Mouse (Mus musculus) G1E-ER4 (cell line): ENCODE measurements around the gene Ndufs8. TPM values are rescaled to one million over a fixed set of nuclear protein-coding genes. Genes with fewer than 3 reads are reported as not detected.

ENCODE experiments used
- GATA1 ChIP-seq: IDR thresholded peaks from one replicate; pipeline ENCODE4 v1.8.0; 2012; ENCODE audit warnings: low read length, inconsistent platforms
- polyA plus RNA-seq: library from polyadenylated mRNA; stranded (reverse); fragments of >175 nt; gene quantifications from 2 replicates; pipeline ENCODE4 v1.2.3, GENCODE M21; 2012

The Ndufs8 gene
- polyA plus RNA-seq, 1 experiment: 41.9 TPM

DNA sequence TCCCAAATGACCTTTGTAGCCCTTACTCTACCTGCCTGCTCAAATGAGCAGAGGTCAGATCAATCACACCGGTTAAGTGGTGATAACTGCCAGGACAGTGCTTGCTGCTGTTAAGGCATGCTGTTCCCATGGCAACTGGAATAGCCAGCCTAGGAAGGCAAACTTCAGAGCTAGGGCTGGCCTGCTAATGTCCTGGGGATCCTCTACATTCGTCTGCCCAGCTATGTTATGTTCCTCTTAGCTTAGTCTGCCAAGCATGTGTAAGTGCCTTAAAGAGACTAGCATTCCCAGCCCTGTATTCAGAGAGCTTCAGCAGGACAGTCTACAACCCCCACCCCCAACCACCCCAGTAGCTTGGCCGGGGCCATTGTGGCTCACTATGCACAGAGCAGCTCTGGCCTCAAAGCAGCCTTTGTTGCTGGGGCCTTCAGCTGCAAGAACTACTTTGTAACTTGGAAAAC lies 17.4 kb downstream of the Ndufs8 start:
- no peak for TF ChIP-seq GATA1

DNA sequence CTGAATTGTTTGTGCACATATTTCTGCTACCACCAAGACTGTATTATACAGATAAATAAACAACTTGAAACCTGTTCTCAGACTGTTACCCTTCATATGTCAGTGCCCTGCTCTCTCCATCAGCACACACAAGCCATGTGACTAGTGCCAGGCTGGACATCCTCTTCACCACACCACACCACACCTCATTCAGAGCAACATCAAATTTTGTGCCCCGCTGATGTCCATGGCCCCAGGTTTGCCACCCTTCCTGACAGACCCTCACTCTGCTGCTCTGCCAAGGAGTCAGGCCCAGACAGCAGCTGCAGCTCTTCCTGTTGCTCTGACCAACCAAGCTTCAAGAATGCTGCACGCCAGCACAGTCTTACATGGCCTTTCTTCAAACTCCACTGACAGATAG lies 18.3 kb downstream of the Ndufs8 start:
- TF ChIP-seq GATA1: no peak

DNA sequence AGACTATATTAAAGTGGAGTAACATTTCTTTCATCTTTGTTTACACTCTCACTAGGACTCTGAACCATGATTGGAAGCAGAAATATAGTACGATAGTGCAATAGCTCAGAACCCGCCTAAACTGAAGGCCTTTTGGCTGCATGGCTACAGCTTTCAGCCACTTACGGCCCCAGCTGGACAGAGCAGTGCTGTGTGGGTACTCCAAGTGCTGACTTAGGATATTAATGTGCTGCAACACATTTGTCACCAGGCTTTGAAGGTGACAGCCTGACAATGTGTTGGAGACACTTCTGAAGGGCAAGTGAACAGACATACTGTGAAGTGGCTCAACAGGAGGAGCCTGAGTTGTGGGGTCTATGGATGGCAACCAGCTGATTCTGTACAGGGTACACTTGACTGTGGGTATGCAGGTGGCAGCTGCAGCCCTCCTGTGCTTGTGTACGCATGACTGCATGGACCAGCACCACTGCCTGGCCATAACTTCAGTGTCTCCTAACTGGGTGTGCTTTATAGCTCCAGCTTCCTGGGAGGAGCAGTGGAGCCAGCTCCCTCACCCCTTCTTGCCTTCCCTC lies 18.9 kb downstream of the Ndufs8 start:
- no peak for TF ChIP-seq GATA1

DNA sequence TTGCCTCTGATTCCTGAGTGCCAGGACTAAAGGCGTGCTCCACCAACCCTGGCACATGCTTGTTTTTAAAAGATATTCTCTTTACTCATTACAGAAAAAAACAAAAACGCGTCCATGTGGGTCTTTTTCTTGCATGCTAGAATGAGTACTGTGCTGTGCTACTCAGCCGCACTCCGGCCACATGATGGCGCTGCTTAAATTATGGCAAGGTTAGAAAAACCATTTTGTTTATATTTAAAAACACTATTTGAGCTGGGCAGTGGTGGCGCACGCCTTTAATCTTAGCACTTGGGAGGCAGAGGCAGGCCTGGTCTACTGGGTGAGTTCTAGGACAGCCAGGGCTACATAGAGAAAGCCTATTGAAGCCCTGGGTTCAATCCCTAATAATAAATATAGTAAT lies 22.4 kb downstream of the Ndufs8 start:
- TF ChIP-seq GATA1: no peak

DNA sequence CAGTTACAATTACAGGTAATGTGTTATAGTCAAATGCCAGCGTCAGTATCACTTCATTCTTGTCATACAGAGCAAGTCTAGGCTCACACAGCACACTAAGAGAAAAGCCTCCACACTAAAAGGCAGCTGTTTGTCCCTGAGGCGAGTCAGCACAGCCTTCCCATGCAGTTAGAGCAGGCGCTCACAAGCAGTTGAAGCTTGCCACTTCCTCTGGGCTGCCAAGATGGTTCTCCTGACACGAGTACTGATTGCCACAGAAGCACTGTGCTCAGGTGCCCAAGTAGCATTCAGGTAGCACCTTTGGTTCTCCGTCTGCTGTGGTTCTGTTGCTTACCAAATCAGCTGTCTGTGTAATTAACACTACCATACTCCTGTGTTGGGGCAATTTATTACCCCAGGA lies 23.5 kb downstream of the Ndufs8 start:
- TF ChIP-seq GATA1: no peak

DNA sequence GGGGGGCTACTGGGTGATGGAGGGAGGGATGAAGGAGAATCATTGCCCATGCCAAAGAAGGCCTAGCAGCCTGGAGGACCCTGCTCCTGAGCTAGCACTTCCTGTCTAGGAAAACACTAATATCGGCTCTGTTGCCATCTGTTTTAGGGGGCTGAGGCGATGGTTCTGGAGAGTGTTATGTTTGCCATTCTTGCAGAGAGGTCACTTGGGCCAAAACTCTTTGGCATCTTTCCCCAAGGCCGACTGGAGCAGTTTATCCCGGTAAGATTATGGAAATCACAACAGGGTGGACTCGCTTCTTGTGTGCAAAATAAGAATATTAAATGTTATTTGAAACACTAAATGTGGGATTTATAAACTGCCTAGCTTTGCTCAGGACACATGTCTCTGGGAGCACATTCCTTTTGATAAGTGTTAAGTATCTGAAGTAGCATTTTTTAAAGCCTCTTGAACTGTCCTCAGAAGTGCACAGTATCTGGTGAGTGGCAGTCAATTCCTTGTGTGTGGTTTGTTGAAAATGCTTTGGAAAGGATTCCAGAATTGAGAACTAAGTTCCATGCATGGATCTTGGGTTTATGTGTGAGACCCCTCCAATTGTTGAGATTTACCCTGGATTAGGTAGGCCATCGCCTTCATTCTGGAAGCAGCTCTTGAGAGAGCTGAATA lies 28.1 kb downstream of the Ndufs8 start:
- TF ChIP-seq GATA1: no peak

DNA sequence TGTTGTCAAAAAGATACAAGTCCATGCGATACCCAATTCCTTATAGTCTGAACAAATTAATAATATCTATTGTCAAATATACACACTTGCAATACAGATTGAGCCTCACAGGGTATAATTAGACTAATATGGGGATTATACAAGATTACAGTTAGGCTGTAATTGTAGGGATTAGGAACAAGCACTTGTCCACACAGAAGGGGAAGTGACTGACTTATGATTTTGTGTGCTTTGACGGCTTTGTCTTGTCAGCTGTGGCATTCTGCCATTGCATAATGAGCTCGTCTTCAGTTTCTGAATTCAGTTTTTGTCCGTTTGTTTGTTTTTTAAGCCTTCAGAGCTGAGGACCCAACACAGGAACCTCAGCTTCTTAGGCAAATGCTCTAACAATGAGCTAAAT lies 30.4 kb downstream of the Ndufs8 start:
- no peak for TF ChIP-seq GATA1

DNA sequence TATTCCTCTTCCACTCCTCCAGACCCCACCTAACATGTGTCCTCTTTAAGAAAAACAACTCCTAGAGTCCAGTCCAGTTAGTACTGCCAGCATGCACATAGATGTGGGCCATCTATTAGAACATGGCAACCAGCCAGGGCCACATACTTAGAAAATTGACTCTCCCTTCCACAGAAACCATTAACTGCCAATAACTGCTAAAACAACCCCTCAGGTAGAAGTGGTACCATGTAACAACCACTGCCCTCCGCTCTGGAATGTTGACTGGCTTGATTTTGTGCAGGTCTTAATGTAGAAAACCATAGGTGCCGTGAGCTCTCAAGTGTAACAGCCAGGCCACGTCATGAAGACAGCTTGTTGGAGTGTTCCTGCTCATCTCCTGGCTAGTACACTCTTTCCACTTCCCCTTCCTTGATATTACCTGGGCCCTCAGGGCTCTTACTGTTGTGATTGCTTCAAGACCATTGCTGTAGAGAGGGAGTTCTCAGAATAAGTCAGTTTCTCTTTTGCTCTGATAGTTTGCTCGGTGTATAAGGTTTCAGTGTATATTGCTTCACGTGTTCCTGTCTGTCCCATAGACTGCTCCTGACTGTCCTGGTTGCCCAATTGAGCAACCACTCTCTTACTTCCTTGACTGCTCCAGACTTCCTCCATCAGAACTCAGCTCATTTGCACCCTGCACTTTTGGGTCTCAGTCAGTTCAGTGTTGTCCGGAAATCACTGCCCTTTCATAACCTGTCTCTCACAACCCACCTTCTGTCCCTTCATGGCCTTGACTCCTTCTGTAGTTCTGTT lies 32.3 kb downstream of the Ndufs8 start:
- no peak for TF ChIP-seq GATA1

DNA sequence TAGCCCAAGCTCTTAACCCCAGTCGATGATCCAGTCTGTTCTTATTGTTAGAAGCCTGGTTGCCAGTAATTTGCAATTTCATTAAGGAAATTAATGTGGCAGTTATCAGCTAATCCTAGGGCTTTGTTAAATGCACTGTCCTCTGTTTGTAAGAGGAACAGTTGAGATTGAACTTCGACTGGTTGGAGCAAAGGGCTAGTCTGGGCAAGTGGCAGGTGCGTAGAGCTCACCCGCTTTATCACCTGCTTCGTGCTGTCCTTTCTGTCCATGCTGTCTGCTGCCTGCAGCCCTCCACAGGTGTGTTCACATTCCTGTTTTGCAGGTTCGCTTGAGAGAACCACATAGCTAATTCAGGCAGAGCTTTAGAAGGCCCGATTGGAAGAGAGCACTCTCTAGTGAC lies 37.5 kb downstream of the Ndufs8 start:
- TF ChIP-seq GATA1: no peak

DNA sequence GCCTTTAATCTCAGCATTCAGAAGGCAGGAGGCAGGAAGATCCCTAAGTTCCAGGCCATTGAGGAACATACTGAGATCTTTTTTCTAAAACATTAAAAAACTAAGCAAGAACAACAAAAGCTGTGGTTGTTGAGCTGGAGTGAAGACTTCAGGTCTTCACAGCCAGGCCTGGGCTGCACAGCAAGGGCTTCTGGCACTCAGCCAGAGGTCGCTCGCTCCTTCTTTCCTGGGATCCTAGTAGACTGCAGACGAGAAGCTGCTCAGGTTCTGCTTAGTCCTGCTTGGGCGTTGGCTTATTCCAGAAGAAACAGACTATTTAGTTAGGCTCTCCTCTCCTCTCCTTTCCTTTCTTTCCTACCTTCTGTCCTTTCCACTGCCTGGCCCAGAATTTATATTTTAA lies 40.2 kb downstream of the Ndufs8 start:
- TF ChIP-seq GATA1: no peak

DNA sequence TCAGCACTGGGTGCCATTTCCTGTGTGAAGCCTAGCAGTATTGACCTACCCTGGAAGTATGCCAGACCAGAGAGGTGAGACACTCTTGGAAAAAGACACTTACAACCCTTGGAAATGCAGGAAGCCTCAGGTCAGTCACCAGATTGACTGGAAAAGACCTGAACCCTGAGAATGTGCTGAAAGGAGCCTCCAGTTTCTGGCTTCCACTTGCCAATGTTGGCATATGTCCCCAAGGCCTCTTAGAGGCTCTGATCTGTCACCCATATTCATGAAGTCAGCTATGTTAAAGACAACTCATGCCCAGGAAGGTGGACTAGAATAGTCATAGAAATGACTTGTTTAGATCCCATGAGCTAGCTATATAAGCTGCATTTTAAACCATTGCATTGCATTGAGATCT lies 41.1 kb downstream of the Ndufs8 start:
- no peak for TF ChIP-seq GATA1

DNA sequence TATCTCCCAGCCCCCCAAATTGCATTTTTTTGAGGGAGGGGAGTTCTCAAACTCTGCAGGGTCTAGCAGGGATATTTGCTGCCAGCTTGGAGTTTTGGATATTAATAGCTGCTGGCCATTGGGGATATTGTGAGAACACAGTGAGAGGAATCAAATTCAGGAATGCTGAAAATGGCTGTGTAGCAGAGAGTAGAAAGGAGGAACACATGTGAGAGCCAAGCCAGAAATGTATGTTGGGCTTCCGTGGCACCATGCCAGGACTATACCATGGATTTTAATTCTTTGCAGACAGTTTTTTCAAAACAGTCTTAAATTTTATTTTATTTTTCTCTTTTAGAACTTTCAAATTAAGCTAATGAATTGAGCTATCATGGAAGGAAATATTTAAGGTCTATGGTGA lies 44.3 kb downstream of the Ndufs8 start:
- no peak for TF ChIP-seq GATA1

DNA sequence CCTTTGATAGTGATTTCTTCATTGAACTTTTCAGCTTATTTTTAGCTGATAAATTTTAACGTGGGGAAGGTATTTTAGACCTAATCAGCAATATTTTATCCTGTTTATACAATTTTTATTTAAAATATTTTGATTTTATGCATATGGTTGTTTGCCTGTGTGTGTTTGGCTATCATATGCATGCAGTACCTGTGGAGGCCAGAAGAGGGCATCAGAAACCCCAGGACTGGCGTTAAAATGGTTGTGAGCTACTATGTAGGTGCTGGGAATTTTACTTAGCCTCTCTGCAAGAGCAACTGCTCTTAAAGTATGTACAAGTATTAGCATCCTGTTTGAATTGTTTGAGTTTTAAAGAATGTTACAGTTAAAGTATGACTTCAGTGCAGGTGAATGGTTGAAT lies 47.6 kb downstream of the Ndufs8 start:
- no peak for TF ChIP-seq GATA1

DNA sequence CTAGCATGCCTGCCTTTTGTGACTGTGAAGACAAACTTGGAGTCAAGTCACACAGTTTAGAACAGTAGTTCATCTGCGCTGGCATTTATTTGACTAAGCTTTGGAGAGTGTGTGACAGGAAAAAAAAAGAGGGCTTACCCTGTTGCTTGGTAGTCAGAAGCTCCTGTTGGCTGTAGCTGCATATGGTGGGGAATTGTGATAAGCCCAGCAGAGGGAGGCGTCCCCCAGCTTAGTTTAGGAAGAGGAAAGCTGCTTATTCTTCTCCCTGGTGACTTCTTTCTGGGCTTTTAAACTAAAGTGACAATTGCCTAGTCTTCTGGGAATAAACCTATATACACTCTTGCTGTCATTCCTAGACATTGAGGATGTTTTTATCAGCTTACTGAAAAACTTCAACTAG lies 49.9 kb downstream of the Ndufs8 start:
- no peak for TF ChIP-seq GATA1

Other genes starting within 250 kb of the Ndufs8 start
- 0.03 and 0.04 TPM in 2 replicates for gene Lrp5, start 226.2 kb downstream of the Ndufs8 start, polyA plus RNA-seq
- gene 1810055G02Rik, start 204.5 kb downstream of the Ndufs8 start, polyA plus RNA-seq: 10.8 and 22.4 TPM in 2 replicates
- gene Kmt5b, start 145.4 kb downstream of the Ndufs8 start, polyA plus RNA-seq: 7.1 and 10.0 TPM in 2 replicates
- 15.2 and 16.8 TPM in 2 replicates for gene Chka, start 61.0 kb downstream of the Ndufs8 start, polyA plus RNA-seq
- 34.5 and 39.3 TPM in 2 replicates for gene Tcirg1, start 5.6 kb downstream of the Ndufs8 start, polyA plus RNA-seq
- gene Aldh3b1, start 17.0 kb upstream of the Ndufs8 start, polyA plus RNA-seq: not detected in 2 replicates
- gene Unc93b1, start 22.4 kb upstream of the Ndufs8 start, polyA plus RNA-seq: 0.11 TPM in 1 of 2 replicates, not detected in the other
- not detected in 2 replicates for gene Aldh3b3, start 45.9 kb upstream of the Ndufs8 start, polyA plus RNA-seq
- not detected in 2 replicates for gene Aldh3b2, start 59.6 kb upstream of the Ndufs8 start, polyA plus RNA-seq
- gene Acy3, start 73.8 kb upstream of the Ndufs8 start, polyA plus RNA-seq: 5.4 and 7.1 TPM in 2 replicates
- not detected in 2 replicates for gene Tbx10, start 80.0 kb upstream of the Ndufs8 start, polyA plus RNA-seq
- 26.3 and 32.2 TPM in 2 replicates for gene Nudt8, start 87.8 kb upstream of the Ndufs8 start, polyA plus RNA-seq
- gene Gm49405, start 87.9 kb upstream of the Ndufs8 start, polyA plus RNA-seq: 3.8 and 5.3 TPM in 2 replicates
- gene Doc2g, start 90.5 kb upstream of the Ndufs8 start, polyA plus RNA-seq: 7.2 and 8.9 TPM in 2 replicates
- gene Ndufv1, start 100.0 kb upstream of the Ndufs8 start, polyA plus RNA-seq: 378 and 401 TPM in 2 replicates
- gene Gstp1, start 125.2 kb upstream of the Ndufs8 start, polyA plus RNA-seq: 40.1 and 105 TPM in 2 replicates
- gene Gstp2, start 133.2 kb upstream of the Ndufs8 start, polyA plus RNA-seq: not detected in 2 replicates
- gene Gstp3, start 146.8 kb upstream of the Ndufs8 start, polyA plus RNA-seq: 4.1 and 7.7 TPM in 2 replicates
- not detected in 2 replicates for gene Cabp2, start 168.8 kb upstream of the Ndufs8 start, polyA plus RNA-seq
- gene Cdk2ap2, start 184.4 kb upstream of the Ndufs8 start, polyA plus RNA-seq: 70.4 and 72.4 TPM in 2 replicates
- 36.1 and 36.7 TPM in 2 replicates for gene Pitpnm1, start 187.2 kb upstream of the Ndufs8 start, polyA plus RNA-seq
- gene Aip, start 213.1 kb upstream of the Ndufs8 start, polyA plus RNA-seq: 99.6 and 105 TPM in 2 replicates
- not detected in 2 replicates for gene Gpr152, start 227.0 kb upstream of the Ndufs8 start, polyA plus RNA-seq
- 0.06 TPM in 1 of 2 replicates, not detected in the other for gene Cabp4, start 231.3 kb upstream of the Ndufs8 start, polyA plus RNA-seq
- 187 and 368 TPM in 2 replicates for gene Coro1b, start 235.8 kb upstream of the Ndufs8 start, polyA plus RNA-seq
- 448 and 548 TPM in 2 replicates for gene Ptprcap, start 240.8 kb upstream of the Ndufs8 start, polyA plus RNA-seq